Mouse (Mus musculus): ENCODE data around the gene Srebf2.

DNA sequence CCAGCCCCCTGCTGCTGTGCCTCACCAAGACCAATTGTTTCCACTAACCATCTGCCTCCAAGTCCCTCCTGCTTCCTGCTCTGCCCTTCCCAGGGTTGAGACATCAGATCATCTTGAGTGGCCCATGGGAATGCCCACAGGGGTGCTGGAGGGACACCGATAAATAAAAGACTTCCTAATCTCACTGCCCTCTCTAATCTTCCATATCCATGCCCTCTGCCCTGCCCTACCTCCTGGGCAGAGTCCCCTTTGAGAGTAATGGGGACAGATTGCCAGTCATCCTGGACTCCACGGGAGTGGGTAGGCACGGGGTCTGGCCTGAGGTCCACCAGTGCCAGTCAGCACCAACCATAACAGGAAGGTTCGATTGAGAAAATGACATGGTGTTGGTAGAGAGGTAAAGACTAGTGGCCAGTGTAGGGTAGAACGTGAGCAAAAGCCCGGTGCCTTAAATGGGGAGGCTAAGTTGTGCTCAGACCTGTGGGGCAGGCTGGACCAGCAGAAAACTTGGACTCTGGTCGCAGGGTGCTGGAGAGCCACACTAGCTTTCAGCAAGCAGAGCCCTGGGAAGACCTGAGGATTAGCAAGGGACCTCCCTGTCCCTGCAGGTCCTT lies 77.7 kb downstream of the Srebf2 start:
- no peak for TF ChIP-seq CTCF (IDR thresholded peaks at IDR 0.05; ENCODE audit: low read depth, low read length)
- no peak for TF ChIP-seq POLR2A (IDR thresholded peaks at IDR 0.05; ENCODE audit: borderline replicate concordance, low read depth, low read length)

Data from bone marrow macrophage, adult 2 months (primary cell).